Mouse (Mus musculus): ENCODE results near the gene Corin.

- TF ChIP-seq CHD2 (IDR thresholded peaks at IDR 0.05; ENCODE audit: low read depth, low read length) (no peak), ZC3H11A (IDR thresholded peaks at IDR 0.05; ENCODE audit: borderline replicate concordance, low read depth, low read length) (no peak)
Measured at GRCm38 (mm10) chr5:72503531-72504523, at the start of gene Corin.
